Mouse (Mus musculus): ENCODE measurements around the gene Zfp12. TPM values are rescaled to one million over a fixed set of nuclear protein-coding genes. Genes with fewer than 3 reads are reported as not detected.
A peak's percentile ranks its signal among the peaks of the same experiment; 100 is the strongest.
"Not testable (repeated sequence)": the region's sequence is repeated elsewhere in the genome, so short reads cannot be mapped to it uniquely, and the experiment has no call there.

The Zfp12 gene
- 22.5 and 22.8 TPM in 2 replicates for polyA plus RNA-seq (2015; fragmentation: Nextera tagmentation; extraction: Ambion mirVana)

GRCm38 (mm10) chr5:143235028-143235693, at the start of gene Zfp12:
Gene Zfp12, plus strand, starts transcription at chr5:143235163.
- peak within 1 kb of the TSS; percentile 93 for H3K4me3 ChIP-seq
- H3K4me1 ChIP-seq, result peaks cover 24% of the 10 kb centered on the region
- no peaks in the 10 kb centered on the region for H3K27me3 ChIP-seq (replicated peaks)
- no peaks in the 10 kb centered on the region for H3K9me3 ChIP-seq
- peaks cover 5% of the 10 kb centered on the region; the same call in 1 of the 2 replicates for H3K36me3 ChIP-seq (replicated peaks)
- H3K4me2 ChIP-seq, result peak within 1 kb of the TSS; percentile 87
- WGBS, result under 1% methylated on average over 58 of the region's 58 CpGs
- peak; percentile 99 for ATAC-seq (replicated peaks)
- peak within 1 kb of the TSS; percentile 99 for H3K27ac ChIP-seq
- peak within 1 kb of the TSS; percentile 97 for H3K9ac ChIP-seq

GRCm38 (mm10) chr5:143188014-143188413, 46.9 kb upstream of the Zfp12 start:
- not testable (repeated sequence) for H3K36me3 ChIP-seq (replicated peaks); H3K4me2 ChIP-seq; H3K4me3 ChIP-seq; H3K27ac ChIP-seq; H3K9me3 ChIP-seq; ATAC-seq (replicated peaks); H3K27me3 ChIP-seq (replicated peaks); H3K9ac ChIP-seq; H3K4me1 ChIP-seq
- WGBS, result 100% methylated on average over 1 of the region's 1 CpGs

GRCm38 (mm10) chr5:143192806-143193205, 42.2 kb upstream of the Zfp12 start:
- Histone ChIP-seq H3K9ac (no peak overlapping the region), H3K4me2 (no peak overlapping the region), H3K4me3 (no peak overlapping the region), H3K9me3 (no peaks in the 10 kb centered on the region), H3K4me1 (no peaks in the 10 kb centered on the region), H3K36me3 (replicated peaks) (no peaks in the 10 kb centered on the region), H3K27ac (no peak overlapping the region), H3K27me3 (replicated peaks) (no peaks in the 10 kb centered on the region)
- ATAC-seq (replicated peaks), result no peak
- WGBS, result 93% methylated on average over 8 of the region's 8 CpGs

- WGBS, result 72% methylated on average over 8 of the region's 8 CpGs
- not testable (repeated sequence) for H3K27ac ChIP-seq; H3K9ac ChIP-seq; H3K36me3 ChIP-seq (replicated peaks); H3K4me1 ChIP-seq; H3K4me2 ChIP-seq; ATAC-seq (replicated peaks); H3K4me3 ChIP-seq; H3K27me3 ChIP-seq (replicated peaks); H3K9me3 ChIP-seq
Measured at GRCm38 (mm10) chr5:143194747-143195146, 40.2 kb upstream of the Zfp12 start.

GRCm38 (mm10) chr5:143195166-143195565, 39.8 kb upstream of the Zfp12 start:
- no peak overlapping the region for H3K9ac ChIP-seq
- WGBS, result 77% methylated on average over 2 of the region's 2 CpGs
- H3K4me3 ChIP-seq, result no peak overlapping the region
- H3K9me3 ChIP-seq, result no peaks in the 10 kb centered on the region
- ATAC-seq (replicated peaks), result no peak
- H3K4me1 ChIP-seq, result no peaks in the 10 kb centered on the region
- H3K27me3 ChIP-seq (replicated peaks), result no peaks in the 10 kb centered on the region
- H3K4me2 ChIP-seq, result no peak overlapping the region
- H3K27ac ChIP-seq, result no peak overlapping the region
- no peaks in the 10 kb centered on the region for H3K36me3 ChIP-seq (replicated peaks)

- no peak for ATAC-seq (replicated peaks)
- no peak overlapping the region for H3K27ac ChIP-seq
- H3K4me1 ChIP-seq, result no peaks in the 10 kb centered on the region
- no peak overlapping the region for H3K4me3 ChIP-seq
- no peaks in the 10 kb centered on the region for H3K36me3 ChIP-seq (replicated peaks)
- WGBS, result 80% methylated on average over 4 of the region's 4 CpGs
- no peak overlapping the region for H3K4me2 ChIP-seq
- H3K27me3 ChIP-seq (replicated peaks), result no peaks in the 10 kb centered on the region
- no peaks in the 10 kb centered on the region for H3K9me3 ChIP-seq
- H3K9ac ChIP-seq, result no peak overlapping the region
Measured at GRCm38 (mm10) chr5:143196506-143196905, 38.5 kb upstream of the Zfp12 start.

- H3K4me2 ChIP-seq, result no peak overlapping the region
- no peak for ATAC-seq (replicated peaks)
- no peak overlapping the region for H3K9ac ChIP-seq
- WGBS, result 71% methylated on average over 3 of the region's 3 CpGs
- H3K9me3 ChIP-seq, result no peaks in the 10 kb centered on the region
- H3K27me3 ChIP-seq (replicated peaks), result no peaks in the 10 kb centered on the region
- no peak overlapping the region for H3K4me3 ChIP-seq
- H3K36me3 ChIP-seq (replicated peaks), result no peaks in the 10 kb centered on the region
- H3K27ac ChIP-seq, result no peak overlapping the region
- no peaks in the 10 kb centered on the region for H3K4me1 ChIP-seq
Measured at GRCm38 (mm10) chr5:143205015-143205414, 29.9 kb upstream of the Zfp12 start.

- Histone ChIP-seq H3K4me1 (no peaks in the 10 kb centered on the region), H3K4me3 (no peak overlapping the region), H3K9me3 (no peaks in the 10 kb centered on the region), H3K36me3 (replicated peaks) (no peaks in the 10 kb centered on the region), H3K9ac (no peak overlapping the region), H3K27me3 (replicated peaks) (no peaks in the 10 kb centered on the region), H3K27ac (no peak overlapping the region), H3K4me2 (no peak overlapping the region)
- ATAC-seq (replicated peaks), result no peak
- WGBS, result 86% methylated on average over 2 of the region's 2 CpGs
Measured at GRCm38 (mm10) chr5:143213832-143214231, 21.1 kb upstream of the Zfp12 start.

- H3K4me3 ChIP-seq, result no peak overlapping the region
- ATAC-seq (replicated peaks), result no peak
- no peaks in the 10 kb centered on the region for H3K9me3 ChIP-seq
- H3K36me3 ChIP-seq (replicated peaks), result no peaks in the 10 kb centered on the region
- H3K4me2 ChIP-seq, result no peak overlapping the region
- H3K27ac ChIP-seq, result no peak overlapping the region
- no peaks in the 10 kb centered on the region for H3K27me3 ChIP-seq (replicated peaks)
- no peaks in the 10 kb centered on the region for H3K4me1 ChIP-seq
- no peak overlapping the region for H3K9ac ChIP-seq
- 68% methylated on average over 5 of the region's 5 CpGs for WGBS
Measured at GRCm38 (mm10) chr5:143220996-143221395, 14.0 kb upstream of the Zfp12 start.

- WGBS, result 90% methylated on average over 1 of the region's 1 CpGs
Measured at GRCm38 (mm10) chr5:143222287-143222686, 12.7 kb upstream of the Zfp12 start.

GRCm38 (mm10) chr5:143226790-143227189, 8.2 kb upstream of the Zfp12 start, which contains the start of gene Spdye4a:
Gene Spdye4a, minus strand, starts transcription at chr5:143226890.
- Histone ChIP-seq H3K27ac (no peak within 1 kb of the TSS), H3K4me3 (no peak within 1 kb of the TSS), H3K4me1 (no peaks in the 10 kb centered on the region), H3K4me2 (no peak within 1 kb of the TSS), H3K9me3 (no peaks in the 10 kb centered on the region), H3K36me3 (replicated peaks) (no peaks in the 10 kb centered on the region), H3K27me3 (replicated peaks) (no peaks in the 10 kb centered on the region), H3K9ac (no peak within 1 kb of the TSS)
- ATAC-seq (replicated peaks), result no peak
- WGBS, result 88% methylated on average over 3 of the region's 3 CpGs

More at GRCm38 (mm10) chr5:143222287-143222686, 12.7 kb upstream of the Zfp12 start:
- Histone ChIP-seq H3K36me3 (replicated peaks) (no peaks in the 10 kb centered on the region), H3K4me1 (no peaks in the 10 kb centered on the region), H3K4me3 (no peak overlapping the region), H3K9ac (no peak overlapping the region), H3K4me2 (no peak overlapping the region), H3K9me3 (no peaks in the 10 kb centered on the region), H3K27me3 (replicated peaks) (no peaks in the 10 kb centered on the region), H3K27ac (no peak overlapping the region)
- no peak for ATAC-seq (replicated peaks)

- Histone ChIP-seq H3K4me3 (peak overlapping the region; percentile 93), H3K27ac (no peak overlapping the region), H3K36me3 (replicated peaks) (peaks cover 14% of the 10 kb centered on the region; the same call in 1 of the 2 replicates), H3K4me1 (peaks cover 24% of the 10 kb centered on the region), H3K27me3 (replicated peaks) (no peaks in the 10 kb centered on the region), H3K4me2 (peak overlapping the region; percentile 87), H3K9ac (peak overlapping the region; percentile 97; the same call in 1 of the 2 replicates), H3K9me3 (no peaks in the 10 kb centered on the region)
- 48% methylated on average over 9 of the region's 9 CpGs for WGBS
- ATAC-seq (replicated peaks), result no peak
Measured at GRCm38 (mm10) chr5:143236036-143236435, 1.1 kb downstream of the Zfp12 start.

GRCm38 (mm10) chr5:143244926-143245325, 10.0 kb downstream of the Zfp12 start:
- Histone ChIP-seq H3K4me3 (no peak overlapping the region), H3K4me2 (no peak overlapping the region), H3K9ac (no peak overlapping the region), H3K27me3 (replicated peaks) (no peaks in the 10 kb centered on the region), H3K27ac (no peak overlapping the region), H3K4me1 (no peaks in the 10 kb centered on the region), H3K9me3 (no peaks in the 10 kb centered on the region), H3K36me3 (replicated peaks) (peaks cover 61% of the 10 kb centered on the region)
- no peak for ATAC-seq (replicated peaks)
- WGBS, result 97% methylated on average over 26 of the region's 26 CpGs
